Mouse (Mus musculus) heart, adult 2 months (tissue): ENCODE results near the gene Bco2.

Experiments
- CTCF ChIP-seq: fragments of 200-600 bp; IDR thresholded peaks from 2 replicates; pipeline ENCODE4 v1.8.1; 2022; ENCODE audit warnings: antibody characterized with exemption, mild to moderate bottlenecking, moderate library complexity
- EP300 ChIP-seq: fragments of 200-500 bp; IDR thresholded peaks from 2 replicates; pipeline ENCODE4 v1.6.1; 2011; ENCODE audit warnings: low read depth, low read length, control low read depth; ENCODE audit not compliant: insufficient read depth

DNA sequence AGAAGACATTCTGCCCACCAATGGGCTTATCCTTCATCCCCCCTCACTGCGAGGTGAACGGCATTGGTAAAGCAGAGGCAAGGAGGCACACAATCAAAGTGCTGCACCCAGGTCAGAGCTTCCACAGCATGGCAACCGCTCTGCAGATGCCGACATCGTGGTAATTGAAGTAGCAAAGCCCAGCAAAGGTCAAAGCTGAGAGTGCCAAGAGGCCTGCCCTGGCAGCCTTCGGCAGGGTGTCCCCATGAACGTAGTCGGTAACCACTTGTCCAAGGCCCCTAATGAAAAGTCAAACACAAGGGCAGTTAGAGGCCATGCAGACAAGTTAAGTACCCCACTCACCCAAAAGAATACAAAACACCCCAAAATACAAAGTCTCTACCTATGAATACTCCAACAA is 42.0 kb upstream of the Bco2 start:
- TF ChIP-seq EP300 (no peak), CTCF (no peak)
